Mouse (Mus musculus): Measurements from ENCODE around the gene Tenm3. TPM values are rescaled to one million over a fixed set of nuclear protein-coding genes. Genes with fewer than 3 reads are reported as not detected.

The Tenm3 gene
- polyA plus RNA-seq, 1 experiment from 2014 or later: 36.1 TPM

DNA sequence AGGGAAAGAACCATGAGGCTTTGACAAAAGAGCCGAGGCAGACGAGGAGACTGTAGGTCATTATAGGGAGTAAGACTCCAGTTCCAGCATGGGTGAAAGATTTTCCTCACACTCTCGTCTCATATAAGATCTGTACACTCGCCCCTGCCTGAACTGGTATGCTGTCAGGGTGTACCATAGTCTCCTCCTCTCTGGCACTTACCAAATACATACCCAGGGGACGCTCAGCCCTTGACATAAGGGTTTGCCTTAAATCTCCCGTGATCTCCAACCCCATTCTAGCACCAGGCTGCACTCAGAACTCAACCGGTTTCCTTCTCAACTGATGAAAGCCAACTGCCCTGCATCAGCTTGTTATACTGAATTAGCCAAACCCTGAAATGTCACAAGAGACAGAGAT lies 121.4 kb downstream of the Tenm3 start:
- no peaks in the 10 kb centered on the region for H3K9me3 ChIP-seq (ENCODE audit: control insufficient read depth, low read length)
- DNase-seq (ENCODE audit: low spot score) (no peak), ATAC-seq (ENCODE audit: insufficient read depth, low FRiP score, low TSS enrichment) (no peak)
- H3K4me1 ChIP-seq (ENCODE audit: control insufficient read depth, insufficient read depth, low read length): peaks cover 3% of the 10 kb centered on the region; the same call in 1 of the 2 replicates
- H3K36me3 ChIP-seq (ENCODE audit: control insufficient read depth, insufficient read depth, low read length): no peaks in the 10 kb centered on the region
- H3K4me2 ChIP-seq (ENCODE audit: low read depth): no peak overlapping the region
- H3K27ac ChIP-seq (ENCODE audit: low read depth, low read length): no peak overlapping the region
- no peak overlapping the region for H3K9ac ChIP-seq (ENCODE audit: low read length)
- H3K4me3 ChIP-seq (ENCODE audit: low read depth, low read length): no peak overlapping the region
- no peaks in the 10 kb centered on the region for H3K27me3 ChIP-seq (ENCODE audit: control insufficient read depth, insufficient read depth, low read length)
- 87% methylated on average over 7 of the region's 7 CpGs for WGBS

- Histone ChIP-seq H3K36me3 (ENCODE audit: control insufficient read depth, insufficient read depth, low read length) (no peaks in the 10 kb centered on the region), H3K4me3 (ENCODE audit: low read depth, low read length) (no peak overlapping the region), H3K27ac (ENCODE audit: low read depth, low read length) (no peak overlapping the region), H3K4me1 (ENCODE audit: control insufficient read depth, insufficient read depth, low read length) (peaks cover 3% of the 10 kb centered on the region; the same call in 1 of the 2 replicates), H3K9ac (ENCODE audit: low read length) (no peak overlapping the region), H3K4me2 (ENCODE audit: low read depth) (no peak overlapping the region), H3K9me3 (ENCODE audit: control insufficient read depth, low read length) (no peaks in the 10 kb centered on the region), H3K27me3 (ENCODE audit: control insufficient read depth, insufficient read depth, low read length) (no peaks in the 10 kb centered on the region)
- WGBS: 94% methylated on average over 12 of the region's 12 CpGs
- ATAC-seq (ENCODE audit: insufficient read depth, low FRiP score, low TSS enrichment) (no peak), DNase-seq (ENCODE audit: low spot score) (no peak)
Observed at GRCm38 (mm10) chr8:48721376-48721775, 122.4 kb downstream of the Tenm3 start.

GRCm38 (mm10) chr8:48715616-48716015 lies 128.1 kb downstream of the Tenm3 start:
- ATAC-seq (ENCODE audit: insufficient read depth, low FRiP score, low TSS enrichment): no peak
- Histone ChIP-seq H3K9me3 (ENCODE audit: control insufficient read depth, low read length) (no peaks in the 10 kb centered on the region), H3K4me1 (ENCODE audit: control insufficient read depth, insufficient read depth, low read length) (no peaks in the 10 kb centered on the region), H3K27ac (ENCODE audit: low read depth, low read length) (no peak overlapping the region), H3K9ac (ENCODE audit: low read length) (no peak overlapping the region), H3K4me2 (ENCODE audit: low read depth) (no peak overlapping the region), H3K27me3 (ENCODE audit: control insufficient read depth, insufficient read depth, low read length) (no peaks in the 10 kb centered on the region), H3K4me3 (ENCODE audit: low read depth, low read length) (no peak overlapping the region), H3K36me3 (ENCODE audit: control insufficient read depth, insufficient read depth, low read length) (no peaks in the 10 kb centered on the region)
- DNase-seq (ENCODE audit: low spot score): no peak
- WGBS: 90% methylated on average over 9 of the region's 9 CpGs

DNA sequence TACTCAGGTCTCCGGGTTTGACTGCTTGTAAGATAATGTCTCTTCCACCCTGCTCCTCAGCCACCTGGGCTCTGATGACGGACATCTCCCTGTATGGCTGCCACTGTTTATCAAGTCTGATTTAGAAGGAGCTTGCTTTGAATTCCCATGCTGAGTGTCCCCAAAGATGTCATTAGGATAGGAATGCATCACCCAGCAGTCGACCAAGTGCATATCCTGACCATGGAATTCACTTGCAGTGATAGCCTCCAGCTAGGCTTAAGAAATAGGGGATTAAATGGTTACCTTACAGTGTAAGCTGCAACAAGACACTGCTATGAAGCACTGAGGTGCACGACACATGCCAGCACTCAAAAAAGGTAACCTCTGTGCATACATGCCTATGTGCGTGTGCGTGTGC lies 137.1 kb downstream of the Tenm3 start:
- no peaks in the 10 kb centered on the region for H3K4me1 ChIP-seq (ENCODE audit: control insufficient read depth, insufficient read depth, low read length)
- no peaks in the 10 kb centered on the region for H3K36me3 ChIP-seq (ENCODE audit: control insufficient read depth, insufficient read depth, low read length)
- H3K4me3 ChIP-seq (ENCODE audit: low read depth, low read length): no peak overlapping the region
- no peaks in the 10 kb centered on the region for H3K9me3 ChIP-seq (ENCODE audit: control insufficient read depth, low read length)
- H3K9ac ChIP-seq (ENCODE audit: low read length): no peak overlapping the region
- H3K27me3 ChIP-seq (ENCODE audit: control insufficient read depth, insufficient read depth, low read length): no peaks in the 10 kb centered on the region
- H3K4me2 ChIP-seq (ENCODE audit: low read depth): no peak overlapping the region
- no peak for DNase-seq (ENCODE audit: low spot score)
- no peak overlapping the region for H3K27ac ChIP-seq (ENCODE audit: low read depth, low read length)
- ATAC-seq (ENCODE audit: insufficient read depth, low FRiP score, low TSS enrichment): no peak
- WGBS: 89% methylated on average over 6 of the region's 6 CpGs

DNA sequence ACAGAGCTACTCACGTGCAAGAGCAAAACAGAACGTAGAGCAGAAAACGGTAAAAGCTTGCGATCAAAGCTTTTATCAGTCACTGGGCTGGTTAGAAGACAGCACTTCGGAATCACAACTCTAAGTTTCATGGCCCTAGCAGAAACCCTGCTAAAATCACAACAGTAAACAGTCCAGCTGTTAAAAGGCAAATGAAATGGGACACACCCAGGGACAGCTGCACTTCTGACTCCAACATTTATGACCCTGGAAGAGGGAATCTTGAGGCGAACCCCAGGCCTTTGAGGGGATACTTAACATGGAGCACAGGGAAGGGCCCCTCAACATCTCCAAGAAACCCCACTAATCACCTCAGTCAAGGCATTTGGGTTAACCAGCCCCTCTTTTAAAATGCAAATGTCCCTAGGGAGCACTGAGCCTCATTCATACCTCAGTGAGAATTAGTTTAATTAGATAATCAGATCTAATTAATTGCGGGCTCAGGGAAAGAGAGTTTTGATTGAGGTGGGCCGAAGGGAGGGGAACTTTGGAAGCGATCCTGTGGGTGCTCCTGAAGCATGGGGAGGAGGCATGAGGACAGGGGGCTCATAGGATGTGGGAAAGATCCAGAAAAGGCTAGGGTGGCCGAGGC lies 138.8 kb downstream of the Tenm3 start:
- no peak for DNase-seq (ENCODE audit: low spot score)
- WGBS: 84% methylated on average over 10 of the region's 10 CpGs

GRCm38 (mm10) chr8:48704485-48704884 lies 139.3 kb downstream of the Tenm3 start:
- WGBS: 69% methylated on average over 6 of the region's 6 CpGs
- Histone ChIP-seq H3K4me1 (ENCODE audit: control insufficient read depth, insufficient read depth, low read length) (no peaks in the 10 kb centered on the region), H3K27ac (ENCODE audit: low read depth, low read length) (no peak overlapping the region), H3K4me3 (ENCODE audit: low read depth, low read length) (no peak overlapping the region), H3K4me2 (ENCODE audit: low read depth) (no peak overlapping the region), H3K27me3 (ENCODE audit: control insufficient read depth, insufficient read depth, low read length) (no peaks in the 10 kb centered on the region), H3K9me3 (ENCODE audit: control insufficient read depth, low read length) (no peaks in the 10 kb centered on the region), H3K9ac (ENCODE audit: low read length) (no peak overlapping the region), H3K36me3 (ENCODE audit: control insufficient read depth, insufficient read depth, low read length) (no peaks in the 10 kb centered on the region)
- no peak for ATAC-seq (ENCODE audit: insufficient read depth, low FRiP score, low TSS enrichment)
- no peak for DNase-seq (ENCODE audit: low spot score)

More for the DNA sequence above, 138.8 kb downstream of the Tenm3 start:
- no peak for ATAC-seq (ENCODE audit: insufficient read depth, low FRiP score, low TSS enrichment)
- Histone ChIP-seq H3K4me3 (ENCODE audit: low read depth, low read length) (no peak overlapping the region), H3K4me1 (ENCODE audit: control insufficient read depth, insufficient read depth, low read length) (no peaks in the 10 kb centered on the region), H3K27me3 (ENCODE audit: control insufficient read depth, insufficient read depth, low read length) (no peaks in the 10 kb centered on the region), H3K9me3 (ENCODE audit: control insufficient read depth, low read length) (no peaks in the 10 kb centered on the region), H3K27ac (ENCODE audit: low read depth, low read length) (no peak overlapping the region), H3K4me2 (ENCODE audit: low read depth) (no peak overlapping the region), H3K36me3 (ENCODE audit: control insufficient read depth, insufficient read depth, low read length) (no peaks in the 10 kb centered on the region), H3K9ac (ENCODE audit: low read length) (no peak overlapping the region)

DNA sequence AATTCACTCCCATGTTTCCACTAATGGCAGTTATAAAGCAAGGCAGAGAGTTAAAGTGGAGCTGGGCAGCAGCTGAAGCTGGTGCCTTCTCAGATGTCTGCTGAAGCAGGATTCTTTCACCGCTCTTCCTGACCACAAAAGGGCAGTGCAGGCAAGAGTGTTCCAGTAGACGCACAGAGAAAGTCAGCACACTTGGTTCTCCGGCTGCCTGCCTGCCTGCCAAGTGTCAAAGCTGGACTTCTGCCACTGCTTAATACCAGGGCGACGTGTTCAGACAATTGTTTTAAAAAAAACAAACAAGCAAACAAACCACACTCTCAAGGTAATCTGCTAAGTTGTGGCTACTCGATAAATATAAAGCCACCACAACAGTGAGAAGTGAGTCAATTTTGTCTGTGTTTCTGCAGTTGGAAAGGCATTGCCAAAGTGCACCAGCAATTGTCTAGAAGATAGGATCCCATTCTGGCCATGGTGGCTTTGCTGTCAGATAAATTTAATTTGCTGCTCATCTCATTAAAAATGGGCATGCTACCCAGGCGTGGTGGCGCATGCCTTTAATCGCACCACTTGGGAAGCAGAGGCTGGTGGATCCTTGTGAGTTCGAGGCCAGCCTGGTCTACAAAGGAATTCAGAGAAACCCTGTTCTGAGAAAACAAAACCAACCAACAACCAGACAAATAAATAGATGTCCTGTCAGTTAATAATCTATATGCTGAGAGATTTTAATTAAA lies 152.9 kb downstream of the Tenm3 start:
- WGBS: 63% methylated on average over 10 of the region's 10 CpGs
- Histone ChIP-seq H3K36me3 (ENCODE audit: control insufficient read depth, insufficient read depth, low read length) (no peaks in the 10 kb centered on the region), H3K27me3 (ENCODE audit: control insufficient read depth, insufficient read depth, low read length) (no peaks in the 10 kb centered on the region), H3K4me1 (ENCODE audit: control insufficient read depth, insufficient read depth, low read length) (no peaks in the 10 kb centered on the region), H3K4me3 (ENCODE audit: low read depth, low read length) (no peak overlapping the region), H3K9me3 (ENCODE audit: control insufficient read depth, low read length) (no peaks in the 10 kb centered on the region), H3K9ac (ENCODE audit: low read length) (no peak overlapping the region), H3K4me2 (ENCODE audit: low read depth) (no peak overlapping the region), H3K27ac (ENCODE audit: low read depth, low read length) (no peak overlapping the region)
- ATAC-seq (ENCODE audit: insufficient read depth, low FRiP score, low TSS enrichment) (peak; percentile 27; the same call in 1 of the 2 replicates), DNase-seq (ENCODE audit: low spot score) (no peak)

DNA sequence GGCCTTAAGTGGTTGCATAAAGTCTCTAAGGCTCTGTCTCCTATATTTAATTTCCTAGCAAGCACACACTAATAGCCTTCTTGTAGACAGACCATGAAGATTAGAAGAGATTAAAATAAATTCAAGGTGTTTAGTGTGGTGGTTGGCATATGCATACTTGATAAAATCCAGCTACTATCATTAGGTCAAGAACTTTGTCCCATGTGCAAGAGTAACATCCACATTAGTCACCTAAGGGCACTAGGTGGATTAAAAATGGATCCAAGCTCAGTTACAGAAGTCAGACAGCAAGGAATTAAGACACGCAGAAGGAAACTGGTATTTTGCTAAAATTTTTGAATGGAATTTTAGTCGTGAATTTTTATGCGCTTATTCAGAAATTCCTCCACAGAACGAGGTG lies 155.0 kb downstream of the Tenm3 start:
- H3K27me3 ChIP-seq (ENCODE audit: control insufficient read depth, insufficient read depth, low read length): no peaks in the 10 kb centered on the region
- ATAC-seq (ENCODE audit: insufficient read depth, low FRiP score, low TSS enrichment): no peak
- H3K4me2 ChIP-seq (ENCODE audit: low read depth): no peak overlapping the region
- H3K9me3 ChIP-seq (ENCODE audit: control insufficient read depth, low read length): no peaks in the 10 kb centered on the region
- no peak overlapping the region for H3K4me3 ChIP-seq (ENCODE audit: low read depth, low read length)
- H3K4me1 ChIP-seq (ENCODE audit: control insufficient read depth, insufficient read depth, low read length): no peaks in the 10 kb centered on the region
- WGBS: 90% methylated on average over 4 of the region's 4 CpGs
- no peaks in the 10 kb centered on the region for H3K36me3 ChIP-seq (ENCODE audit: control insufficient read depth, insufficient read depth, low read length)
- no peak for DNase-seq (ENCODE audit: low spot score)
- no peak overlapping the region for H3K27ac ChIP-seq (ENCODE audit: low read depth, low read length)
- H3K9ac ChIP-seq (ENCODE audit: low read length): no peak overlapping the region

DNA sequence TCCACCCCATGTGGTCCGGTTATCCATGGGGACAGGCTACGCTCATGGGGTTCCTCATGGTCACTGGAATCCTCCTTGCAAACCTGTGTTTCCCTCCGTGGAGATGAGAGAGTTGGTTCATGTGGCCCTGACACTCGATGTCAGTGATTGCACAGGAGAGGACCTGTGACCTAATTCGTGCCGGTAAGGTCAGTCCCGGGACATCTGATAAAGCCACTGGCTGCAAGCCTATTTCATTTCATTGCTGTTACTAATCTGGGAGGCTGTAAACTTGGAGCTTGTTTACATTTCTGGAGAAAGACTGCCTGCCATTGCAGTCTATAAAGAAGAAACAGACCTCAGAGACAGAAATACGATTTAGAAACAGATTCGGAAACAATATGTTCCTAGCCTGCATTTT lies 155.6 kb downstream of the Tenm3 start:
- Histone ChIP-seq H3K9me3 (ENCODE audit: control insufficient read depth, low read length) (no peaks in the 10 kb centered on the region), H3K4me2 (ENCODE audit: low read depth) (no peak overlapping the region), H3K4me1 (ENCODE audit: control insufficient read depth, insufficient read depth, low read length) (no peaks in the 10 kb centered on the region), H3K9ac (ENCODE audit: low read length) (no peak overlapping the region), H3K27me3 (ENCODE audit: control insufficient read depth, insufficient read depth, low read length) (no peaks in the 10 kb centered on the region), H3K36me3 (ENCODE audit: control insufficient read depth, insufficient read depth, low read length) (no peaks in the 10 kb centered on the region), H3K27ac (ENCODE audit: low read depth, low read length) (no peak overlapping the region), H3K4me3 (ENCODE audit: low read depth, low read length) (no peak overlapping the region)
- WGBS: 65% methylated on average over 9 of the region's 9 CpGs
- no peak for ATAC-seq (ENCODE audit: insufficient read depth, low FRiP score, low TSS enrichment)
- DNase-seq (ENCODE audit: low spot score): no peak
